Mouse (Mus musculus) testis, postnatal 10 days (tissue): ENCODE data around the gene 4931417E11Rik.
A peak's percentile ranks its signal among the peaks of the same experiment; 100 is the strongest.

Experiments used
- DNase-seq: peaks from one replicate; pipeline ENCODE4 v3.0.0; 2021; ENCODE audit warnings: low spot score

4931417E11Rik gene

GRCm38 (mm10) chr6:73469567-73469966, at the start of gene 4931417E11Rik:
TSS of gene 4931417E11Rik (minus strand) at chr6:73469667.
- no peak for DNase-seq

- peak; percentile 86 for DNase-seq
Measured at GRCm38 (mm10) chr6:73517818-73518396, 48.4 kb upstream of the 4931417E11Rik start.

- DNase-seq = peak; percentile 44
Measured at GRCm38 (mm10) chr6:73512907-73513306, 43.4 kb upstream of the 4931417E11Rik start.

GRCm38 (mm10) chr6:73499631-73500030, 30.2 kb upstream of the 4931417E11Rik start:
- DNase-seq = no peak

- DNase-seq = no peak
Measured at GRCm38 (mm10) chr6:73497321-73497720, 27.9 kb upstream of the 4931417E11Rik start.

GRCm38 (mm10) chr6:73490524-73490923, 21.1 kb upstream of the 4931417E11Rik start:
- DNase-seq = no peak

GRCm38 (mm10) chr6:73485616-73486015, 16.1 kb upstream of the 4931417E11Rik start:
- DNase-seq = no peak

- DNase-seq = no peak
Measured at GRCm38 (mm10) chr6:73466084-73466483, 3.4 kb downstream of the 4931417E11Rik start.

- no peak for DNase-seq
Measured at GRCm38 (mm10) chr6:73462543-73462942, 6.9 kb downstream of the 4931417E11Rik start.

- no peak for DNase-seq
Measured at GRCm38 (mm10) chr6:73433912-73434311, 35.6 kb downstream of the 4931417E11Rik start.

GRCm38 (mm10) chr6:73428618-73429336, 40.7 kb downstream of the 4931417E11Rik start:
- DNase-seq = no peak

- DNase-seq = no peak
Measured at GRCm38 (mm10) chr6:73427273-73427812, 42.1 kb downstream of the 4931417E11Rik start.
